Mouse (Mus musculus) neural tube, embryonic 11.5 days (tissue): ENCODE results near the gene Top3b. TPM values are rescaled to one million over a fixed set of nuclear protein-coding genes. Genes with fewer than 3 reads are reported as not detected.
"Not testable (repeated sequence)": the region's sequence is repeated elsewhere in the genome, so short reads cannot be mapped to it uniquely, and the experiment has no call there.

ENCODE experiments used
- ATAC-seq: fragments of 200-750 bp; cut with Nextera tagmentation; 2 replicates; pipeline ENCODE4 v1.8.0; 2017; ENCODE audit warnings: moderate number of reproducible peaks, mild to moderate bottlenecking, moderate TSS enrichment, moderate library complexity; ENCODE audit not compliant: insufficient read depth, low FRiP score, low TSS enrichment
- DNase-seq: peaks from one replicate; pipeline ENCODE4 v3.0.0-alpha.2; 2015; ENCODE audit warnings: low spot score
- H3K27ac ChIP-seq: fragments of 300-500 bp; sonication (generic); 2 replicates; pipeline ENCODE4 v1.5.1; 2014; ENCODE audit warnings: low read depth, mild to moderate bottlenecking, low read length
- H3K27me3 ChIP-seq: fragments of 300-500 bp; sonication (generic); 2 replicates; pipeline ENCODE4 v1.6.1; 2014; ENCODE audit warnings: mild to moderate bottlenecking, low read length, mixed read lengths; ENCODE audit not compliant: control insufficient read depth, insufficient read depth
- H3K36me3 ChIP-seq: fragments of 300-500 bp; sonication (generic); 2 replicates; pipeline ENCODE4 v1.6.1; 2014; ENCODE audit warnings: mild to moderate bottlenecking, low read length, moderate library complexity, mixed read lengths; ENCODE audit not compliant: control insufficient read depth, insufficient read depth
- H3K4me1 ChIP-seq: fragments of 300-500 bp; sonication (generic); 2 replicates; pipeline ENCODE4 v1.6.1; 2014; ENCODE audit warnings: low read length, mixed read lengths; ENCODE audit not compliant: control insufficient read depth, insufficient read depth
- H3K4me2 ChIP-seq: fragments of 300-500 bp; sonication (generic); 2 replicates; pipeline ENCODE4 v1.6.1; 2014; ENCODE audit warnings: low read depth, mild to moderate bottlenecking, moderate library complexity
- H3K4me3 ChIP-seq: fragments of 300-500 bp; sonication (generic); 2 replicates; pipeline ENCODE4 v1.5.1; 2014; ENCODE audit warnings: low read depth, low read length
- H3K9ac ChIP-seq: fragments of 300-500 bp; sonication (generic); 2 replicates; pipeline ENCODE4 v1.6.1; 2014; ENCODE audit warnings: mild to moderate bottlenecking, low read length
- H3K9me3 ChIP-seq: fragments of 300-500 bp; sonication (generic); 2 replicates; pipeline ENCODE4 v1.6.1; 2016; ENCODE audit warnings: low read length; ENCODE audit not compliant: control insufficient read depth
- WGBS: fragments of 180-500 bp; shearing (Covaris S2); extraction: QIAGEN DNeasy Blood & Tissue Kit; methylation state at CpG from one replicate; pipeline ENCODE4 v1.1.7; 2014; 5-methylcytosine and 5-hydroxymethylcytosine counted together
- polyA plus RNA-seq: library from polyadenylated mRNA; unstranded; fragments of >200 nt; fragmentation: Nextera tagmentation; extraction: Ambion mirVana; gene quantifications from 2 replicates; pipeline ENCODE4 v1.2.1, GENCODE M21; 2014

The Top3b gene
- polyA plus RNA-seq, 1 experiment from 2014 or later = 67.0 TPM

GRCm38 (mm10) chr16:16911641-16912597 lies 41.4 kb downstream of the Top3b start:
- 35% methylated on average over 13 of the region's 13 CpGs for WGBS
- Histone ChIP-seq H3K4me1 (no peaks in the 10 kb centered on the region; the same call in 1 of the 2 replicates), H3K9me3 (no peaks in the 10 kb centered on the region), H3K27ac (peak overlapping the region; percentile 80), H3K36me3 (peaks cover 4% of the 10 kb centered on the region; the same call in 1 of the 2 replicates), H3K4me2 (no peak overlapping the region), H3K9ac (peak overlapping the region; percentile 33; the same call in 1 of the 2 replicates), H3K27me3 (no peaks in the 10 kb centered on the region), H3K4me3 (no peak overlapping the region)
- peak; percentile 98 for ATAC-seq
- DNase-seq = peak; percentile 88

GRCm38 (mm10) chr16:16913440-16913839 lies 42.9 kb downstream of the Top3b start:
- no peak overlapping the region for H3K4me2 ChIP-seq
- peaks cover 13% of the 10 kb centered on the region for H3K36me3 ChIP-seq
- WGBS = 77% methylated on average over 1 of the region's 1 CpGs
- H3K9ac ChIP-seq = no peak overlapping the region
- no peak overlapping the region for H3K27ac ChIP-seq
- no peak overlapping the region for H3K4me3 ChIP-seq
- no peaks in the 10 kb centered on the region for H3K27me3 ChIP-seq
- no peaks in the 10 kb centered on the region; the same call in 1 of the 2 replicates for H3K4me1 ChIP-seq
- DNase-seq (no peak), ATAC-seq (no peak)
- H3K9me3 ChIP-seq = no peaks in the 10 kb centered on the region

GRCm38 (mm10) chr16:16918441-16919117 lies 48.0 kb downstream of the Top3b start:
- H3K27ac ChIP-seq = no peak overlapping the region
- no peaks in the 10 kb centered on the region for H3K9me3 ChIP-seq
- H3K4me2 ChIP-seq = no peak overlapping the region
- no peak overlapping the region for H3K4me3 ChIP-seq
- H3K27me3 ChIP-seq = no peaks in the 10 kb centered on the region
- 95% methylated on average over 7 of the region's 7 CpGs for WGBS
- H3K9ac ChIP-seq = no peak overlapping the region
- peaks cover 13% of the 10 kb centered on the region for H3K36me3 ChIP-seq
- no peak for ATAC-seq
- no peak for DNase-seq
- no peaks in the 10 kb centered on the region for H3K4me1 ChIP-seq

GRCm38 (mm10) chr16:16921021-16921435 lies 50.5 kb downstream of the Top3b start:
- 71% methylated on average over 3 of the region's 3 CpGs for whole genome bisulfite sequencing
- no peak overlapping the region for H3K4me3 ChIP-seq

GRCm38 (mm10) chr16:16924481-16924880 lies 53.9 kb downstream of the Top3b start:
- WGBS = 95% methylated on average over 3 of the region's 3 CpGs
- peaks cover 5% of the 10 kb centered on the region for H3K36me3 ChIP-seq

More at GRCm38 (mm10) chr16:16921021-16921435, 50.5 kb downstream of the Top3b start:
- Histone ChIP-seq H3K4me1 (no peaks in the 10 kb centered on the region), H3K27ac (no peak overlapping the region), H3K27me3 (no peaks in the 10 kb centered on the region), H3K9me3 (no peaks in the 10 kb centered on the region), H3K36me3 (peaks cover 13% of the 10 kb centered on the region), H3K9ac (no peak overlapping the region), H3K4me2 (no peak overlapping the region)
- no peak for ATAC-seq
- no peak for DNase-seq

DNA sequence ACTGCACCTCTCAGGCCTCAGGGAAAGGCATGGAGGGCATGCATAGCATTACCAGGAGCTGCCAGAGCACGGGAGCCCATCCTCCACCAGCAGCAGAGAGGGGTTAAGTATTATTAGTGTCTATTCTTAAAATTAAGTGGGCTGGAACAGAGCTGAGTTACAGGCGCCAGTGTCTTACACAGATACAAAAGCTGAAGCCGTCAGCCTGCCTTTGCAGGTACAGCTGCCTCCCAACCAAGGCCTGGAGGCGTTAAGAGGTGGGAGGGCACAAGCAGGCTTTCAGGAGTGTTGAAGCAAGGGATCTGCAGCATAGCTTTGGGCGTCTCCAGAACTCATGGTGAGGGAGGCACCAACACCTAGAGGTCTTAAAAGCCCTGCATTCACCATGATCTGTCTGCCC lies 56.0 kb downstream of the Top3b start:
- Histone ChIP-seq H3K4me3 (no peak overlapping the region), H3K4me2 (no peak overlapping the region), H3K4me1 (no peaks in the 10 kb centered on the region), H3K36me3 (peaks cover 2% of the 10 kb centered on the region; the same call in 1 of the 2 replicates), H3K9me3 (no peaks in the 10 kb centered on the region), H3K27me3 (no peaks in the 10 kb centered on the region), H3K27ac (no peak overlapping the region), H3K9ac (no peak overlapping the region)
- 69% methylated on average over 5 of the region's 5 CpGs for WGBS
- ATAC-seq = no peak
- DNase-seq = no peak

More at GRCm38 (mm10) chr16:16924481-16924880, 53.9 kb downstream of the Top3b start:
- Histone ChIP-seq H3K9me3 (no peaks in the 10 kb centered on the region), H3K27me3 (no peaks in the 10 kb centered on the region), H3K4me3 (no peak overlapping the region), H3K9ac (no peak overlapping the region), H3K4me1 (no peaks in the 10 kb centered on the region), H3K4me2 (no peak overlapping the region), H3K27ac (no peak overlapping the region)
- ATAC-seq (no peak), DNase-seq (no peak)

DNA sequence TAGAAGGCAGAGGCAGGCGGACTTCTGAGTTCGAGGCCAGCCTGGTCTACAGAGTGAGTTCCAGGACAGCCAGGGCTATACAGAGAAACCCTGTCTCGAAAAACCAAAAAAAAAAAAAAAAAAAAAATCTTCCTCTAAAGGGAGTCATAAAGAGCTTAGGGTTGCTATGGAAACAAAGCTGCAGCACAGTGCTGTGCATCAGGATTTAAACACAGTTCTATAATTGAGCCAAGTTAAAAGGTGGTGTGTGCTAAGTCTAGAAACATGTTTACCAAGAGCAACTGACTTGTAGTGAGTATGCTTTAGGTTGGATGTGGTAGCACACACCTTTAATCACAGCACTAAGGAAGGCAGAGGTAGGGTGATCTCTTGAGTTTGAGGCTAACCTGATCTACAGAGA lies 58.4 kb downstream of the Top3b start:
- not testable (repeated sequence) for H3K4me3 ChIP-seq, H3K4me2 ChIP-seq, H3K4me1 ChIP-seq, H3K27me3 ChIP-seq, H3K27ac ChIP-seq, H3K9ac ChIP-seq, H3K9me3 ChIP-seq, ATAC-seq, DNase-seq, H3K36me3 ChIP-seq
- WGBS = 77% methylated on average over 3 of the region's 3 CpGs

DNA sequence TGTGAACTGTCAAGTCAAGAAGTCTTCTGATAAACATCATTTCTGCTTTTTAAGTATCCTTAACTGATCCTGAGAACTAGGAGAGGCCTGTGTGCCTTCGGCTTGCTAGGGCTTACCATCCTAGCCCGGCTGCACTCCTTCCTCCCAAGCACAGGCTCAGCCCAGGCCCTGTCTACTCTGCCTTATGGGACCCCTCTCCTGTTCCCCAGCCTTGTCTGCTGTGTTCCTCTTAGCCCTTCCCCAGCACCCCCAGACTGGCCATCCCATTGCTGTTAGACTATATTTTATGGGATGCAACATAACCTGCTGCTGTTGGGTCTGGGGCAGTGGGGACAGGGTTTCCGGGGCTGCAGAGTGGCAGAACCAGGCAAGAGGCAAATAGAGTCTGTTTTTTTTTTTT lies 59.8 kb downstream of the Top3b start:
- DNase-seq = no peak
- no peak overlapping the region for H3K4me2 ChIP-seq
- H3K27ac ChIP-seq = no peak overlapping the region
- WGBS = 89% methylated on average over 3 of the region's 3 CpGs
- no peak overlapping the region for H3K9ac ChIP-seq
- H3K27me3 ChIP-seq = no peaks in the 10 kb centered on the region
- no peaks in the 10 kb centered on the region for H3K4me1 ChIP-seq
- no peaks in the 10 kb centered on the region for H3K9me3 ChIP-seq
- no peaks in the 10 kb centered on the region for H3K36me3 ChIP-seq
- H3K4me3 ChIP-seq = no peak overlapping the region
- ATAC-seq = no peak
